Mouse (Mus musculus) lung, embryonic 14.5 days (tissue): ENCODE measurements around the gene Srgap2. TPM values are rescaled to one million over a fixed set of nuclear protein-coding genes. Genes with fewer than 3 reads are reported as not detected.

Experiments used
- ATAC-seq: fragments of 200-750 bp; cut with Nextera tagmentation; 2 replicates; pipeline ENCODE4 v1.8.0; 2017; ENCODE audit warnings: mild to moderate bottlenecking, moderate TSS enrichment, moderate library complexity; ENCODE audit not compliant: insufficient read depth
- DNase-seq: peaks from one replicate; pipeline ENCODE4 v3.0.0-alpha.2; 2015
- H3K27ac ChIP-seq: fragments of 300-500 bp; sonication (generic); 2 replicates; pipeline ENCODE4 v1.5.1; 2014; ENCODE audit warnings: low read depth, mild to moderate bottlenecking, moderate library complexity
- H3K27me3 ChIP-seq: fragments of 300-500 bp; sonication (generic); 2 replicates; pipeline ENCODE4 v1.6.1; 2014; ENCODE audit warnings: low read length, control low read depth; ENCODE audit not compliant: insufficient read depth
- H3K36me3 ChIP-seq: fragments of 300-500 bp; sonication (generic); 2 replicates; pipeline ENCODE4 v1.6.1; 2014; ENCODE audit warnings: control low read depth; ENCODE audit not compliant: insufficient read depth
- H3K4me1 ChIP-seq: fragments of 300-500 bp; sonication (generic); 2 replicates; pipeline ENCODE4 v1.6.1; 2014; ENCODE audit warnings: antibody characterized with exemption, control low read depth; ENCODE audit not compliant: insufficient read depth
- H3K4me2 ChIP-seq: fragments of 300-500 bp; sonication (generic); 2 replicates; pipeline ENCODE4 v1.6.1; 2014; ENCODE audit warnings: mild to moderate bottlenecking
- H3K4me3 ChIP-seq: fragments of 300-500 bp; sonication (generic); 2 replicates; pipeline ENCODE4 v1.5.1; 2014; ENCODE audit warnings: low read depth, low read length
- H3K9ac ChIP-seq: fragments of 300-500 bp; sonication (generic); 2 replicates; pipeline ENCODE4 v1.6.1; 2014
- H3K9me3 ChIP-seq: fragments of 300-500 bp; sonication (generic); 2 replicates; pipeline ENCODE4 v1.6.1; 2016; ENCODE audit warnings: low read depth, low read length, control low read depth
- CTCF ChIP-seq: IDR thresholded peaks from 2 replicates; pipeline ENCODE4 v1.5.1; 2016; ENCODE audit warnings: antibody characterized with exemption, low read depth
- WGBS: fragments of 180-500 bp; shearing (Covaris S2); extraction: QIAGEN DNeasy Blood & Tissue Kit; methylation state at CpG from one replicate; pipeline ENCODE4 v1.1.7; 2014; 5-methylcytosine and 5-hydroxymethylcytosine counted together
- polyA plus RNA-seq: library from polyadenylated mRNA; unstranded; fragments of >200 nt; fragmentation: Nextera tagmentation; extraction: Ambion mirVana; gene quantifications from 2 replicates; pipeline ENCODE4 v1.2.1, GENCODE M21; 2014

The Srgap2 gene
- polyA plus RNA-seq, 1 experiment from 2014 or later = 21.2 TPM

DNA sequence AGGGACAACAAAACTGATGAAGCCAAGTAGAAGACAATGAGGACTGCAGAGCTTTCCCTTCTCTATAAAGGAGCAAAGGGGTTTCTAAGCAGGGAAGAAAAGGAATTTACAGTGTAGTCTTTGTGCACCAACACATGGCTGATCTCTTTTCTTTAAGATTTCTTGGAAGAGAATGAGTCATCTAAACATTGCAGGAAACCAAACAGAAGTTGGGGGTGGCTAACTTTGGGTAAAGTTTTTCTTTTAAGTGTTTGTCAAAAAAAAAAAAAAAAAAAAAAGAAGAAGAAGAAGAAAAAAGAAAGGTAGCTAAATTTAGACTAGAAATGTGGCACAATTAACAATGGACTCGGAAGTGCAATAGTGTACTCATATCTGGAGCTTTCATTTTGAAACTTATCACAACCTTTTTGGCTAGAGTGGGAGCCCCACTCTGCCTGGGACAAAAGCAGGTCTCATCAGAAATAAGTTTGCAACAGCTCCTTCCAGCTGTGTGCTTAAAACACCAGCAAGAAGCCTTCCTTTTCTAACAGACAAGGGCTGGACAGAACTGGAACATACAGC is 148.2 kb downstream of the Srgap2 start:
- H3K27ac ChIP-seq = no peak overlapping the region; the same call in 1 of the 2 replicates

DNA sequence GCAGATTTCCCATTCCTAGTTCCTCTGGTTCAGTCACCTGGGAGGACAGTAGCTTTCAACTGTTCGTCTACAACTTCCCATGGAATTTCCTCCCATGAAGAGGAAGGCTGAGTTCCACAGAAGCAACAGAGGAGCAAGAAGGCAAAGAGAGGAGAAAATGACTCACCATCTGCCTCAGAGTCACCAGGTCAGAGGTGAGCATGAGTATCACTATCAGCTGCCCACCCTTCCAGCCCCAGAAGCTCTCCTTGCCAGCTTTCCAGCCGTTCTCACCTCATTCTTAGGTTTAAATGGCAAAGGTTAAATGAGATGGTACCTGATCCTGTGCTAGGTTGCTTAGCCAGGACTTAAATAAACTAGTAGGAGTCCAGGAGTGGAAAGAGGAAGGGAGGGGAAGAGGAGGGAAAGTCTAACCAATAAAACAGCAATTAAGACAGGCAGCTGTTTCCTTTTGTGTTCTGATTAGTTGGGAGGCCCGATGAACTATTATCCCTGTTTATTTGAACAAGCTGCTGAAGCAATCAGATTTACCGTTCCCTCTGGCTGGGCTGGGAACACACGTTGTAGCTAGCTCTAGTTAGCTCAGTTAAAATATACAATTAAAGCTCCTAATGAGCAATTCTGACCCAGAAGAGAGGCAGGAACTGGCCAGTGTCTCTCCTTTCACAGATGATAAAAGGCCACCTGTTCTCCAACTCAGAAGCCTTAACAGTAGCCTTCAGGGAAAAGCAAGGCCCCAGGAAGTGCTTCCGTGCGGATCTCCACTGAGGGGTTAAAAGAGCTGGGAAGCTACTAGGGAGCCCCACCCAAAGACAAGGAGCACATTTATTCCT is 148.9 kb downstream of the Srgap2 start:
- Histone ChIP-seq H3K36me3 (no peaks in the 10 kb centered on the region), H3K27me3 (no peaks in the 10 kb centered on the region), H3K4me2 (no peak overlapping the region), H3K4me3 (no peak overlapping the region), H3K9me3 (no peaks in the 10 kb centered on the region), H3K27ac (no peak overlapping the region), H3K9ac (no peak overlapping the region), H3K4me1 (peaks cover 14% of the 10 kb centered on the region)
- no peak for ATAC-seq
- 37% methylated on average over 7 of the region's 7 CpGs for WGBS
- no peak for TF ChIP-seq CTCF
- DNase-seq = no peak

More for the DNA sequence above, 148.2 kb downstream of the Srgap2 start:
- Histone ChIP-seq H3K4me1 (peaks cover 14% of the 10 kb centered on the region), H3K9me3 (no peaks in the 10 kb centered on the region), H3K27me3 (no peaks in the 10 kb centered on the region), H3K9ac (no peak overlapping the region), H3K4me3 (no peak overlapping the region), H3K36me3 (no peaks in the 10 kb centered on the region), H3K4me2 (no peak overlapping the region)
- 46% methylated on average over 1 of the region's 1 CpGs for WGBS
- DNase-seq (no peak), ATAC-seq (0 out of 2 replicates have a peak, but pooled peaks have one; percentile 28)
- no peak for TF ChIP-seq CTCF

DNA sequence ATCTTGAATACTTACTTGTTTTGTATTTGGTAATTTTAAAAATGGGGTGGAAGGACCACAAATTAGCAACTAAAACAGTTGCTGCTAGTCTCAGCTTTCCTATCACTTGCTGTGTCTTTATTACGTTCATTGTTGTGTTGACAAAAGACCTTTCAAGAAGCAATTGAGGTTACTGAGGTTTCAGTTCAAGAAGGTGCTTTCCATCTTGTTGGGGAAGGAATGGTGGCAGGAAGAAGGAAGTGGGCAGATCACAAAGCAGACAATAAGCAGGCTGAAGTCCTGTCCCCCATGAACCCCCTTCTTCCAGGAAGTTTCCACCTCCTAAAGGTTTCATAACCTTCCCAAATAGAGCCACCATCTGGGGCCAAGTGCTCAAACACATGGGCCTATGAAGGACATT is 161.3 kb downstream of the Srgap2 start:
- no peak overlapping the region for H3K4me2 ChIP-seq
- H3K27me3 ChIP-seq = no peaks in the 10 kb centered on the region
- H3K36me3 ChIP-seq = peaks cover 4% of the 10 kb centered on the region; the same call in 1 of the 2 replicates
- no peak overlapping the region for H3K9ac ChIP-seq
- H3K4me3 ChIP-seq = no peak overlapping the region
- no peak overlapping the region for H3K27ac ChIP-seq
- DNase-seq (no peak), ATAC-seq (no peak)
- 63% methylated on average over 1 of the region's 1 CpGs for WGBS
- no peaks in the 10 kb centered on the region for H3K4me1 ChIP-seq
- H3K9me3 ChIP-seq = no peaks in the 10 kb centered on the region
- TF ChIP-seq CTCF = no peak

DNA sequence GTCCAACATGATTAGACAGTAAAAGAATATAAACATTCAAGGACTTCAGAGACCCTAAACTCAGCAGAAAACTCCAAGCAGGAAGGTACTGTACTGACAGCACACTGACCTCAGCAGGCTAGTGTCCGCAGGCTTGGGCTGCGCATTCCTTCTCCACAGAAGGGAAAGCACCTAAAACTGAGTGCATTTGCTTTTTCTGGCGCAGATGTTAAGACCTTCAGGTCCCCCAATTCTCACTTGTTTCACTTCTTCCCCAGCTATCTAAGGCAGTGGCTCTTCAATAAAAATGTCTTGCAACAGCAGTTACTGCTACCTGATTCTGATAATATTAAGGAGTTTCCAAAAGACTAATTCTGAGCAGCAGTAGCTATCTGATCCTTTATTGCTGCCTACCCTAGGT is 162.7 kb downstream of the Srgap2 start:
- H3K36me3 ChIP-seq = peaks cover 4% of the 10 kb centered on the region; the same call in 1 of the 2 replicates
- no peak for ATAC-seq
- H3K27ac ChIP-seq = no peak overlapping the region
- no peaks in the 10 kb centered on the region for H3K9me3 ChIP-seq
- no peak overlapping the region for H3K9ac ChIP-seq
- H3K4me3 ChIP-seq = no peak overlapping the region
- no peak for DNase-seq
- no peaks in the 10 kb centered on the region for H3K4me1 ChIP-seq
- H3K4me2 ChIP-seq = no peak overlapping the region
- WGBS = 90% methylated on average over 3 of the region's 3 CpGs
- H3K27me3 ChIP-seq = no peaks in the 10 kb centered on the region
- TF ChIP-seq CTCF = no peak

DNA sequence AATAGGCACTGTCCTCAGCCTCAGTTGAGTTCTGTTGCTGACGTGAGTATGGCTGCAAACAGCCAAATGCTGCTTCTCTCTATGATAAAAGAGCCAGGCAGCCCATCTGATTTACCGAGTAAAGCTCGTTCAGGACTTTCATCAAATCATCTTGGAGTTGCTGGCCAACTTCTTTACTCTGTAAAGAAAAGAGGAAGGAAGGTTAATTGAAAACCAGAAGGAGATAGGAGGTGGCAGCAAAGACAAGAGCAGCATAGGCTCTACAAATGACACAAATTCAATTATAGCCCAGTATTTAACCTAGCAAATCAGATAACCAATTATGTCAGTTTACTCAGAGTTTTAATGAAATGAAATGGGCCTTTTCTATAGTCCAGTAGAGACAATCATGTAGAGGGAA is 163.3 kb downstream of the Srgap2 start:
- no peak overlapping the region for H3K27ac ChIP-seq
- H3K4me3 ChIP-seq = no peak overlapping the region
- H3K36me3 ChIP-seq = peaks cover 4% of the 10 kb centered on the region; the same call in 1 of the 2 replicates
- H3K4me2 ChIP-seq = no peak overlapping the region
- H3K27me3 ChIP-seq = no peaks in the 10 kb centered on the region
- DNase-seq (no peak), ATAC-seq (no peak)
- no peak for TF ChIP-seq CTCF
- no peaks in the 10 kb centered on the region for H3K4me1 ChIP-seq
- no peaks in the 10 kb centered on the region for H3K9me3 ChIP-seq
- H3K9ac ChIP-seq = no peak overlapping the region
- 73% methylated on average over 3 of the region's 3 CpGs for WGBS

DNA sequence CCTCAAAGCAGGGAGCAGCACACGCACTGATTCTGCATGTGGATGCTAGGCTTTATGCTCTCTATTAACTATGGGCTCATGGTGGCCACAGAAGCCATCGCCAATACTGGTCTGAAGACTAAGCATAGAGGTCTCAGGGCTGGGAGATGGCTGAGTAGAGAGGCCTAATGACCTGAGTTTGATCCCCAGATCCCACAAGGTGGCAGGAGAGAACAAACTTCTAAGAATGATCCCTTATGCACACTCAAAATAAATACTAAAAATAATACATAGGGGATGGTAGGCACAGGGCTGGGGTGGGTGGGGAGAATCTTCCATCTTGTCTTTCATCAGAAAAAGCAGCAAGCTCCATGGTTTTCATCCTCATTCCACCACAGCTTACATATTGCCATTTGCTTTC is 165.1 kb downstream of the Srgap2 start:
- no peak overlapping the region for H3K27ac ChIP-seq
- WGBS = 95% methylated on average over 2 of the region's 2 CpGs
- H3K27me3 ChIP-seq = no peaks in the 10 kb centered on the region
- no peaks in the 10 kb centered on the region for H3K9me3 ChIP-seq
- no peak for DNase-seq
- H3K4me2 ChIP-seq = no peak overlapping the region
- TF ChIP-seq CTCF = peak; percentile 9; the same call in 1 of the 2 replicates
- H3K4me3 ChIP-seq = no peak overlapping the region
- ATAC-seq = no peak
- H3K36me3 ChIP-seq = peaks cover 4% of the 10 kb centered on the region; the same call in 1 of the 2 replicates
- no peak overlapping the region for H3K9ac ChIP-seq
- H3K4me1 ChIP-seq = no peaks in the 10 kb centered on the region

DNA sequence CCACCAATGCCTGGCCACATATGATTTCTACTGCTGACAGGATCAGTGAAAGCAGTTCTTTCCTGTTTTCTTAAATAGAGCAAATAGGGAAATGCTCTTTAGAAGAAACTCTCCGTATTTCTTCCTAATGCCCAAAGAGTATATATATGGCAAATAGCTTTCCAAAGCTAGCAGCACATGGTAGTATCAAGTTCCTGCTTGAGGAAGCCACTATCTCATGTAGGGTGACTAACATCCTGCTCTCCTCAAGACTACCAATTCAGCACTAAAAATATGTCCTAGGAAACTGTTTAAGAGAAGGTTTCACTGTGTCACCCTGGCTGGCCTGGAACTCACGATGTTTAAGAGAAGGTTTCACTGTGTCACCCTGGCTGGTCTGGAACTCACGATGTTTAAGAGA is 166.4 kb downstream of the Srgap2 start:
- Histone ChIP-seq H3K27me3 (no peaks in the 10 kb centered on the region), H3K4me2 (no peak overlapping the region), H3K36me3 (peaks cover 10% of the 10 kb centered on the region; the same call in 1 of the 2 replicates), H3K4me1 (no peaks in the 10 kb centered on the region), H3K9ac (no peak overlapping the region), H3K4me3 (no peak overlapping the region), H3K9me3 (no peaks in the 10 kb centered on the region), H3K27ac (no peak overlapping the region)
- WGBS = 82% methylated on average over 3 of the region's 3 CpGs
- no peak for TF ChIP-seq CTCF
- DNase-seq = no peak
- ATAC-seq = no peak
